Mouse (Mus musculus) MEL (cell line): ENCODE data around the gene Wdr1. TPM values are rescaled to one million over a fixed set of nuclear protein-coding genes. Genes with fewer than 3 reads are reported as not detected.

Experiments used
- DNase-seq: peaks from one replicate; pipeline ENCODE4 v3.0.0; 2011; ENCODE audit warnings: low read depth, low spot score
- H3K27ac ChIP-seq: 2 replicates; pipeline ENCODE4 v1.5.1; 2012; ENCODE audit warnings: low read depth, mild to moderate bottlenecking, control low read depth, low read length, moderate library complexity; ENCODE audit not compliant: control insufficient read depth
- H3K27me3 ChIP-seq, 2 experiments: fragments of 150-350 bp in 1 of 2; sonication (generic) in 1 of 2; 2 replicates each; pipeline ENCODE4 v1.6.1; 2012; ENCODE audit warnings: low read length in 2 of 2, mild to moderate bottlenecking in 2 of 2, improper control_type of control experiment in 1 of 2, moderate library complexity in 1 of 2; ENCODE audit not compliant: insufficient read depth in 2 of 2, control insufficient read depth in 1 of 2
- H3K36me3 ChIP-seq, 2 experiments: 2 replicates each; pipeline ENCODE4 v1.6.1; 2012 to 2014; ENCODE audit warnings: low read length in 2 of 2, improper control_type of control experiment in 1 of 2, inconsistent platforms in 1 of 2, mild to moderate bottlenecking in 1 of 2; ENCODE audit not compliant: insufficient read depth in 2 of 2, control insufficient read depth in 1 of 2
- H3K4me1 ChIP-seq, 2 experiments: fragments of 150-350 bp in 1 of 2; sonication (generic) in 1 of 2; 2 replicates each; pipeline ENCODE4 v1.6.1; 2012; ENCODE audit warnings: low read length in 2 of 2, improper control_type of control experiment in 1 of 2, mild to moderate bottlenecking in 1 of 2; ENCODE audit not compliant: insufficient read depth in 2 of 2, control insufficient read depth in 1 of 2
- H3K4me3 ChIP-seq, 2 experiments: fragments of 150-350 bp in 1 of 2; sonication (generic) in 1 of 2; 2 replicates each; pipeline ENCODE4 v1.5.1; 2012; ENCODE audit warnings: low read depth in 2 of 2, low read length in 2 of 2, mild to moderate bottlenecking in 2 of 2, moderate library complexity in 2 of 2, control low read depth in 1 of 2, improper control_type of control experiment in 1 of 2; ENCODE audit not compliant: control insufficient read depth in 1 of 2, insufficient read depth in 1 of 2
- H3K79me2 ChIP-seq: 2 replicates; pipeline ENCODE4 v1.6.1; 2012; ENCODE audit warnings: mild to moderate bottlenecking, low read length, moderate library complexity; ENCODE audit not compliant: control insufficient read depth, poor library complexity, insufficient read depth
- H3K9ac ChIP-seq: 2 replicates; pipeline ENCODE4 v1.6.1; 2012; ENCODE audit warnings: low read depth, mild to moderate bottlenecking, control low read depth, low read length, moderate library complexity; ENCODE audit not compliant: control insufficient read depth, poor library complexity, severe bottlenecking
- H3K9me3 ChIP-seq: fragments of 150-350 bp; sonication (generic); replicated peaks from 2 replicates; pipeline ENCODE4 v1.6.1; 2012; ENCODE audit warnings: mild to moderate bottlenecking, low read length, improper control_type of control experiment, moderate library complexity; ENCODE audit not compliant: insufficient read depth
- CTCF ChIP-seq, 3 experiments: IDR thresholded peaks in 2 of 3; conservative IDR thresholded peaks in 1 of 3; 2 replicates each; pipeline ENCODE4 v1.5.1; 2011 to 2012; ENCODE audit warnings: low read length in 3 of 3, low read depth in 2 of 3, mild to moderate bottlenecking in 2 of 3, improper control_type of control experiment in 1 of 3, inconsistent platforms in 1 of 3, mixed read lengths in 1 of 3, moderate library complexity in 1 of 3; ENCODE audit not compliant: control insufficient read depth in 1 of 3, insufficient read depth in 1 of 3, poor library complexity in 1 of 3, severe bottlenecking in 1 of 3
- E2F4 ChIP-seq: IDR thresholded peaks from 2 replicates; pipeline ENCODE4 v1.6.1; 2011; ENCODE audit warnings: low read depth, low read length, improper control_type of control experiment, borderline replicate concordance
- ELF1 ChIP-seq: IDR thresholded peaks from 2 replicates; pipeline ENCODE4 v1.6.1; 2014; ENCODE audit warnings: low read depth, mild to moderate bottlenecking, inconsistent platforms, low read length, improper control_type of control experiment, moderate library complexity
- ETS1 ChIP-seq: IDR thresholded peaks from 2 replicates; pipeline ENCODE4 v1.6.1; 2012; ENCODE audit warnings: low read depth, mild to moderate bottlenecking, inconsistent platforms, low read length, improper control_type of control experiment, moderate library complexity
- GABPA ChIP-seq: IDR thresholded peaks from 2 replicates; pipeline ENCODE4 v1.6.1; 2012; ENCODE audit warnings: low read depth, mild to moderate bottlenecking, inconsistent platforms, low read length, improper control_type of control experiment, moderate library complexity
- GATA1 ChIP-seq: IDR thresholded peaks from 2 replicates; pipeline ENCODE4 v1.6.1; 2011; ENCODE audit warnings: low read depth, low read length, improper control_type of control experiment
- HCFC1 ChIP-seq: IDR thresholded peaks from 2 replicates; pipeline ENCODE4 v1.6.1; 2012; ENCODE audit warnings: low read depth, mild to moderate bottlenecking, inconsistent platforms, low read length, improper control_type of control experiment, moderate library complexity
- JUND ChIP-seq: IDR thresholded peaks from 2 replicates; pipeline ENCODE4 v1.6.1; 2011; ENCODE audit warnings: low read depth, mild to moderate bottlenecking, improper control_type of control experiment, low read length
- KAT2A ChIP-seq: conservative IDR thresholded peaks from 2 replicates; pipeline ENCODE4 v1.6.1; 2012; ENCODE audit warnings: low read depth, low read length, improper control_type of control experiment, inconsistent platforms
- MAFK ChIP-seq: IDR thresholded peaks from 2 replicates; pipeline ENCODE4 v1.6.1; 2011; ENCODE audit warnings: low read depth, mild to moderate bottlenecking, low read length, improper control_type of control experiment, borderline replicate concordance
- MAX ChIP-seq: IDR thresholded peaks from 2 replicates; pipeline ENCODE4 v1.6.1; 2011; ENCODE audit warnings: low read length, improper control_type of control experiment
- MAZ ChIP-seq: IDR thresholded peaks from 2 replicates; pipeline ENCODE4 v1.6.1; 2012; ENCODE audit warnings: low read depth, mild to moderate bottlenecking, inconsistent platforms, low read length, improper control_type of control experiment
- MEF2A ChIP-seq: IDR thresholded peaks from 2 replicates; pipeline ENCODE4 v1.6.1; 2014; ENCODE audit warnings: low read depth, mild to moderate bottlenecking, inconsistent platforms, low read length, improper control_type of control experiment; ENCODE audit not compliant: poor library complexity, insufficient replicate concordance, severe bottlenecking; ENCODE audit errors: extremely low read depth
- MXI1 ChIP-seq: IDR thresholded peaks from 2 replicates; pipeline ENCODE4 v1.6.1; 2011; ENCODE audit warnings: mild to moderate bottlenecking, low read depth, low read length, improper control_type of control experiment
- MYC ChIP-seq: IDR thresholded peaks from 2 replicates; pipeline ENCODE4 v1.6.1; 2011; ENCODE audit warnings: low read depth, mild to moderate bottlenecking, low read length, improper control_type of control experiment, moderate library complexity
- NELFE ChIP-seq: IDR thresholded peaks from 2 replicates; pipeline ENCODE4 v1.6.1; 2011; ENCODE audit warnings: low read depth, low read length, improper control_type of control experiment
- NRF1 ChIP-seq: IDR thresholded peaks from 2 replicates; pipeline ENCODE4 v1.6.1; 2014; ENCODE audit warnings: low read depth, mild to moderate bottlenecking, inconsistent platforms, low read length, improper control_type of control experiment, moderate library complexity; ENCODE audit not compliant: poor library complexity, insufficient read depth, severe bottlenecking
- POLR2A ChIP-seq, 2 experiments: IDR thresholded peaks; 2 replicates each; pipeline ENCODE4 v1.6.1; 2011 to 2012; ENCODE audit warnings: low read length in 2 of 2, mild to moderate bottlenecking in 2 of 2, control low read depth in 1 of 2, improper control_type of control experiment in 1 of 2, low read depth in 1 of 2, moderate library complexity in 1 of 2; ENCODE audit not compliant: control insufficient read depth in 1 of 2, insufficient read depth in 1 of 2, poor library complexity in 1 of 2
- POLR2AphosphoS2 ChIP-seq: IDR thresholded peaks from 2 replicates; pipeline ENCODE4 v1.6.1; 2011; ENCODE audit warnings: low read length, improper control_type of control experiment
- RAD21 ChIP-seq: IDR thresholded peaks from 2 replicates; pipeline ENCODE4 v1.6.1; 2011; ENCODE audit warnings: mild to moderate bottlenecking, low read depth, low read length, improper control_type of control experiment
- SMC3 ChIP-seq: IDR thresholded peaks from 2 replicates; pipeline ENCODE4 v1.6.1; 2011; ENCODE audit warnings: low read depth, low read length, improper control_type of control experiment
- TAL1 ChIP-seq: IDR thresholded peaks from 2 replicates; pipeline ENCODE4 v1.6.1; 2012; ENCODE audit warnings: mild to moderate bottlenecking, inconsistent platforms, low read length, moderate library complexity, mixed read lengths
- TBP ChIP-seq: IDR thresholded peaks from 2 replicates; pipeline ENCODE4 v1.8.0; 2011; ENCODE audit warnings: low read depth, low read length, improper control_type of control experiment
- TCF12 ChIP-seq: IDR thresholded peaks from 2 replicates; pipeline ENCODE4 v1.6.1; 2014; ENCODE audit warnings: low read depth, mild to moderate bottlenecking, inconsistent platforms, low read length, improper control_type of control experiment, moderate library complexity
- UBTF ChIP-seq: IDR thresholded peaks from 2 replicates; pipeline ENCODE4 v1.6.1; 2012; ENCODE audit warnings: low read depth, mild to moderate bottlenecking, inconsistent platforms, low read length, improper control_type of control experiment, moderate library complexity, borderline replicate concordance; ENCODE audit not compliant: insufficient read depth
- USF1 ChIP-seq: IDR thresholded peaks from 2 replicates; pipeline ENCODE4 v1.6.1; 2014; ENCODE audit warnings: low read depth, mild to moderate bottlenecking, inconsistent platforms, low read length, improper control_type of control experiment, moderate library complexity
- USF2 ChIP-seq, 2 experiments: IDR thresholded peaks; 2 replicates each; pipeline ENCODE4 v1.6.1; 2011 to 2012; ENCODE audit warnings: improper control_type of control experiment in 2 of 2, low read length in 2 of 2, borderline replicate concordance in 1 of 2, inconsistent platforms in 1 of 2, low read depth in 1 of 2, mild to moderate bottlenecking in 1 of 2; ENCODE audit not compliant: insufficient read depth in 1 of 2
- ZC3H11A ChIP-seq: IDR thresholded peaks from 2 replicates; pipeline ENCODE4 v1.6.1; 2012; ENCODE audit warnings: low read depth, mild to moderate bottlenecking, inconsistent platforms, low read length, improper control_type of control experiment
- ZKSCAN1 ChIP-seq: IDR thresholded peaks from 2 replicates; pipeline ENCODE4 v1.6.1; 2012; ENCODE audit warnings: low read depth, mild to moderate bottlenecking, inconsistent platforms, low read length, improper control_type of control experiment, moderate library complexity
- ZMIZ1 ChIP-seq: IDR thresholded peaks from 2 replicates; pipeline ENCODE4 v1.6.1; 2012; ENCODE audit warnings: low read depth, mild to moderate bottlenecking, inconsistent platforms, low read length, improper control_type of control experiment, moderate library complexity
- polyA plus RNA-seq, 2 experiments: library from polyadenylated mRNA; stranded (reverse) in 1 of 2; unstranded in 1 of 2; fragments of >175 nt in 1 of 2; fragments of >200 nt in 1 of 2; gene quantifications; 2 replicates each; pipeline versions ENCODE4 v1.2.1 to v1.2.4; 2012; ENCODE audit warnings: low replicate concordance in 2 of 2, low read depth in 1 of 2; ENCODE audit not compliant: insufficient read length in 2 of 2, insufficient read depth in 1 of 2, missing spikeins in 1 of 2
- total RNA-seq: library from RNA; depleted of rRNA; stranded (reverse); fragments of 300-350 nt; gene quantifications from 2 replicates; pipeline ENCODE4 v1.2.3, GENCODE M21; 2012

The Wdr1 gene
- total and polyA plus RNA-seq, 3 experiments, result 144 to 174 TPM; not detected in 1

DNA sequence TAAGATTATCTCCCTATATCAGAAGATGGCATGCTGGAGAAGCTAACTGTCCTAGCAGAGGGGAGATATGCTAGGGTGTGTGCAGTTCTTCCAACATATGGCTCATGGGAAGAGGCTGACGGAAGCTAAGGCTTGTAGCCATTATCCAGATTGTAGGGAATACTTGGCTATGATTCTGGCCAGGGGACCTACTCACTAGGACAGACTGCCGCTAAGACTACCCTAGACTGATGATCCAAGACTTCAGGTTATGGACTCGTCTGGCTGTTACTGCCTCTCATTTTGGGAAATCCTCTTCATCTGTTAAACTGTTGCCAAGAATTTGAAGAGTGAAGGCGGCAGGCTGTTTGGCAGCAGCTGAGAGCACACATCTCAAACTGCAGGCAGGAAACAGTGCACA, 20.0 kb upstream of the Wdr1 start:
- Histone ChIP-seq H3K27ac (no peak overlapping the region), H3K9ac (no peak overlapping the region), H3K36me3 (no peaks in the 10 kb centered on the region), H3K79me2 (no peaks in the 10 kb centered on the region), H3K27me3 (no peaks in the 10 kb centered on the region), H3K4me1 (no peaks in the 10 kb centered on the region), H3K4me3 (no peak overlapping the region), H3K9me3 (no peaks in the 10 kb centered on the region)
- no peak for DNase-seq
- TF ChIP-seq GABPA (no peak), HCFC1 (no peak), TCF12 (no peak), ETS1 (no peak), ZKSCAN1 (no peak), E2F4 (no peak), USF1 (no peak), KAT2A (no peak), NRF1 (no peak), POLR2A (IDR thresholded peaks at IDR 0.05; ENCODE audit: control insufficient read depth in 1 of 2, insufficient read depth in 1 of 2, low read depth in 1 of 2, low read length in 2 of 2, poor library complexity in 1 of 2) (no peak), MYC (no peak), GATA1 (no peak), MEF2A (no peak), POLR2AphosphoS2 (no peak), MAX (no peak), MAFK (no peak), TAL1 (no peak), ELF1 (no peak), NELFE (no peak)

DNA sequence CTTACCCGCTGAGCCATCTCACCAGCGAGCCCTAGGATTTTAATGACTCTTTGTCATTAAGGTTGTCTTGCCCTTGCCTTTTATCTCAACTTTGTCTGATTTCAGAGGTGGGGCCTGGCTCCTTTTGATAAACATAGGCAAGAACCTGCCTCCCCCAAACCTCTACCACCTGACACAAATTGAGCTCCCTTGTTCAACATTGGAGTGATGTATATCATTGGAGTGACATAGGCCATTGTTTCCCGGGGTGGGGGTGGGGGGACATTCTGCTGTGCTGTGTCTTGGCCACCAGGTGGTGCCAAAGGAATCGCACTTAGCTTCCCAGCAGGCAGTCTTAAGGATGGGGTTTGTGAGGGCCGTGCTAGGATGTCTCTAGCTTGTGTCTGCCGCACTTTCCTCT, 17.7 kb upstream of the Wdr1 start:
- TF ChIP-seq TAL1 (no peak), ZMIZ1 (no peak), MAX (no peak), SMC3 (peak; percentile 73), JUND (no peak), MEF2A (no peak), USF1 (no peak), RAD21 (peak; percentile 53), E2F4 (no peak), NRF1 (no peak), GABPA (no peak), CTCF (IDR thresholded peaks at IDR 0.05 in 2 of 3, conservative IDR thresholded peaks at IDR 0.05 in 1 of 3; ENCODE audit: control insufficient read depth in 1 of 3, insufficient read depth in 1 of 3, low read depth in 2 of 3, low read length in 3 of 3, poor library complexity in 1 of 3, severe bottlenecking in 1 of 3) (peak; percentile 76 to 87 (median 82)), USF2 (IDR thresholded peaks at IDR 0.05; ENCODE audit: borderline replicate concordance in 1 of 2, insufficient read depth in 1 of 2, low read depth in 1 of 2, low read length in 2 of 2) (no peak), MXI1 (no peak), UBTF (no peak), ZC3H11A (no peak; the same call in 1 of the 2 replicates), TBP (no peak), MAZ (no peak)
- Histone ChIP-seq H3K27me3 (no peaks in the 10 kb centered on the region; a peak in 2 of 4 replicates), H3K27ac (no peak overlapping the region), H3K9me3 (no peaks in the 10 kb centered on the region), H3K79me2 (no peaks in the 10 kb centered on the region), H3K4me3 (no peak overlapping the region), H3K4me1 (no peaks in the 10 kb centered on the region), H3K9ac (no peak overlapping the region), H3K36me3 (no peaks in the 10 kb centered on the region)
- peak; percentile 64 for DNase-seq
